9 mouse cellular contexts compared by ENCODE assay signal in genomic region chr11:49754958-49755665, GRCm38 (mm10). TPM values are rescaled to one million over a fixed set of nuclear protein-coding genes. Genes with fewer than 3 reads are reported as not detected.
DNase-seq lines count a peak whose midpoint lies in the region; ATAC-seq and TF ChIP-seq lines count a peak whose summit lies in the region.
"Had no signal": no experiment of that assay in that cellular context is flagged by ENCODE, and none has a peak within 500 bp of the region (broad histone marks: within the 10 kb centered on the region; RNA-seq: fewer than 3 reads in every experiment).

No protein-coding gene starts in this region.

- peak overlapping the region; percentile 63 for H3K9ac ChIP-seq in heart, embryonic 11.5 days (ENCODE audit: low read depth, low read length)
- H3K9ac ChIP-seq in kidney, postnatal 0 days (ENCODE audit: low read depth, low read length): no peak overlapping the region
- no peak overlapping the region for H3K9ac ChIP-seq in stomach, embryonic 15.5 days
- H3K9ac ChIP-seq: liver, embryonic 12.5 days had no signal

- H3K27me3 ChIP-seq in megakaryocyte, embryonic 14.5 days (replicated peaks): peaks cover 56% of the 10 kb centered on the region
- no peaks in the 10 kb centered on the region for H3K27me3 ChIP-seq in heart, embryonic 11.5 days (ENCODE audit: control insufficient read depth, insufficient read depth, low read length)
- H3K27me3 ChIP-seq in kidney, postnatal 0 days (ENCODE audit: insufficient read depth, low read length): no peaks in the 10 kb centered on the region
- H3K27me3 ChIP-seq in stomach, embryonic 15.5 days (replicated peaks): no peaks in the 10 kb centered on the region

- H3K4me2 ChIP-seq in heart, embryonic 11.5 days: no peak overlapping the region
- H3K4me2 ChIP-seq in kidney, postnatal 0 days (ENCODE audit: low read length): no peak overlapping the region
- H3K4me2 ChIP-seq in stomach, embryonic 15.5 days: no peak overlapping the region
- H3K4me2 ChIP-seq: liver, embryonic 12.5 days had no signal

- peak overlapping the region; percentile 78 for H3K4me3 ChIP-seq in megakaryocyte, embryonic 14.5 days (replicated peaks)
- H3K4me3 ChIP-seq in heart, embryonic 11.5 days (ENCODE audit: low read depth, low read length): no peak overlapping the region
- no peak overlapping the region for H3K4me3 ChIP-seq in kidney, postnatal 0 days (replicated peaks; ENCODE audit: low read depth, low read length)
- no peak overlapping the region for H3K4me3 ChIP-seq in stomach, embryonic 15.5 days (replicated peaks)
- H3K4me3 ChIP-seq: liver, embryonic 12.5 days had no signal

- TF ChIP-seq CTCF in kidney, postnatal 0 days (IDR thresholded peaks at IDR 0.05; ENCODE audit: low read depth): no peak

- peak; percentile 44 for DNase-seq in kidney, postnatal 0 days (ENCODE audit: low spot score)
- no peak for DNase-seq in cerebellum, adult 11-12 months
- DNase-seq in thymus, postnatal 25 days: no peak
- DNase-seq in testis, postnatal 10 days (ENCODE audit: low spot score): no peak

- 37% methylated on average over 12 of the region's 12 CpGs for WGBS in heart, embryonic 11.5 days (ENCODE audit: insufficient replicate concordance)
- WGBS in kidney, postnatal 0 days: 29% methylated on average over 12 of the region's 12 CpGs
- 29% methylated on average over 12 of the region's 12 CpGs for WGBS in stomach, embryonic 15.5 days

- H3K9me3 ChIP-seq in megakaryocyte, embryonic 14.5 days: peaks cover 14% of the 10 kb centered on the region
- no peaks in the 10 kb centered on the region for H3K9me3 ChIP-seq in heart, embryonic 11.5 days (replicated peaks; ENCODE audit: control insufficient read depth, low read length)
- no peaks in the 10 kb centered on the region for H3K9me3 ChIP-seq in kidney, postnatal 0 days (replicated peaks; ENCODE audit: low read length)
- no peaks in the 10 kb centered on the region for H3K9me3 ChIP-seq in stomach, embryonic 15.5 days
- H3K9me3 ChIP-seq: liver, embryonic 12.5 days had no signal

- H3K4me1 ChIP-seq in megakaryocyte, embryonic 14.5 days: peaks cover 14% of the 10 kb centered on the region
- peaks cover 3% of the 10 kb centered on the region; the same call in 1 of the 2 replicates for H3K4me1 ChIP-seq in heart, embryonic 11.5 days (ENCODE audit: control insufficient read depth, insufficient read depth, low read length)
- no peaks in the 10 kb centered on the region for H3K4me1 ChIP-seq in kidney, postnatal 0 days (replicated peaks; ENCODE audit: insufficient read depth, low read length)
- H3K4me1 ChIP-seq in stomach, embryonic 15.5 days: 0 out of 2 replicates have a peak, but pooled peaks cover 6% of the 10 kb centered on the region

- no peaks in the 10 kb centered on the region for H3K36me3 ChIP-seq in megakaryocyte, embryonic 14.5 days (replicated peaks; ENCODE audit: low read length)
- H3K36me3 ChIP-seq in heart, embryonic 11.5 days (ENCODE audit: control insufficient read depth, insufficient read depth, low read length): no peaks in the 10 kb centered on the region
- no peaks in the 10 kb centered on the region for H3K36me3 ChIP-seq in kidney, postnatal 0 days (ENCODE audit: insufficient read depth, low read length)
- H3K36me3 ChIP-seq in stomach, embryonic 15.5 days: no peaks in the 10 kb centered on the region
- H3K36me3 ChIP-seq: liver, embryonic 12.5 days had no signal

- no peak for ATAC-seq in megakaryocyte, adult 5-6 weeks (ENCODE audit: poor library complexity, severe bottlenecking)
- ATAC-seq in heart, embryonic 11.5 days (replicated peaks; ENCODE audit: insufficient number of reproducible peaks, low FRiP score, low TSS enrichment): no peak
- ATAC-seq in kidney, postnatal 0 days (replicated peaks; ENCODE audit: low FRiP score, low read depth): 0 out of 2 replicates have a peak, but pooled peaks have one; percentile 33
- ATAC-seq in stomach, embryonic 15.5 days (ENCODE audit: insufficient read depth, low FRiP score, low read depth): peak; percentile 39; the same call in 1 of the 2 replicates
- ATAC-seq: liver, embryonic 12.5 days had no signal

- H3K27ac ChIP-seq in heart, embryonic 11.5 days (ENCODE audit: low read depth, low read length): peak overlapping the region; percentile 82
- H3K27ac ChIP-seq in kidney, postnatal 0 days: peak overlapping the region; percentile 57
- H3K27ac ChIP-seq in stomach, embryonic 15.5 days: peak overlapping the region; percentile 58; the same call in 1 of the 2 replicates
- H3K27ac ChIP-seq: liver, embryonic 12.5 days had no signal

RNA-seq across cellular contexts. Expression of gene Gfpt2, which starts 38.9 kb away (rescaled TPM):
- not detected in 2 replicates for polyA plus RNA-seq in megakaryocyte, embryonic 14.5 days (2012; ENCODE audit: insufficient read depth, low replicate concordance)
- total RNA-seq in megakaryocyte, adult 5-6 weeks (2015): not detected in 2 replicates
- total RNA-seq in megakaryocyte, adult 5-6 weeks (2017): 0.11 and 0.28 TPM in 2 replicates
- 13.9 and 18.4 TPM in 2 replicates for polyA plus RNA-seq in heart, embryonic 11.5 days (2014; fragmentation: Nextera tagmentation; extraction: Ambion mirVana)
- 7.3 and 8.6 TPM in 2 replicates for polyA plus RNA-seq in kidney, postnatal 0 days (2015; fragmentation: Nextera tagmentation; extraction: Ambion mirVana)
- polyA plus RNA-seq in stomach, embryonic 15.5 days (2015; fragmentation: Nextera tagmentation; extraction: Ambion mirVana): 8.1 and 8.7 TPM in 2 replicates

RNA-seq across cellular contexts. Expression of gene Cnot6, which starts 42.6 kb away (rescaled TPM):
- 2.2 and 3.4 TPM in 2 replicates for polyA plus RNA-seq in megakaryocyte, embryonic 14.5 days (2012; ENCODE audit: insufficient read depth, low replicate concordance)
- 65.2 and 67.0 TPM in 2 replicates for total RNA-seq in megakaryocyte, adult 5-6 weeks (2015)
- 45.4 and 58.5 TPM in 2 replicates for total RNA-seq in megakaryocyte, adult 5-6 weeks (2017)
- 35.5 and 38.7 TPM in 2 replicates for polyA plus RNA-seq in heart, embryonic 11.5 days (2014; fragmentation: Nextera tagmentation; extraction: Ambion mirVana)
- polyA plus RNA-seq in kidney, postnatal 0 days (2015; fragmentation: Nextera tagmentation; extraction: Ambion mirVana): 54.4 and 55.0 TPM in 2 replicates
- polyA plus RNA-seq in stomach, embryonic 15.5 days (2015; fragmentation: Nextera tagmentation; extraction: Ambion mirVana): 47.6 and 49.2 TPM in 2 replicates

Comparison
In these comparisons a context has a peak if more than half of its experiments do, and no peak if none do; other contexts are left out.
1. ATAC-seq: peak in kidney, postnatal 0 days (single experiment) and stomach, embryonic 15.5 days (single experiment); none in megakaryocyte, adult 5-6 weeks (single experiment) and heart, embryonic 11.5 days (single experiment).
2. Peak in every context shown above with its lines, with median percentiles within 50 percentile points of each other: H3K27ac ChIP-seq.